Mouse (Mus musculus) midbrain, embryonic 14.5 days (tissue): ENCODE measurements around the gene Casd1. TPM values are rescaled to one million over a fixed set of nuclear protein-coding genes. Genes with fewer than 3 reads are reported as not detected.

Source experiments
- ATAC-seq: fragments of 200-750 bp; cut with Nextera tagmentation; 2 replicates; pipeline ENCODE4 v1.8.0; 2017; ENCODE audit warnings: moderate number of reproducible peaks, moderate library complexity; ENCODE audit not compliant: low FRiP score, low TSS enrichment
- DNase-seq: peaks from one replicate; pipeline ENCODE4 v3.0.0-alpha.2; 2015
- H3K27ac ChIP-seq: fragments of 300-500 bp; sonication (generic); replicated peaks from 2 replicates; pipeline ENCODE4 v1.5.1; 2014; ENCODE audit warnings: mild to moderate bottlenecking, low read depth, low read length, moderate library complexity
- H3K27me3 ChIP-seq: fragments of 300-500 bp; sonication (generic); 2 replicates; pipeline ENCODE4 v1.6.1; 2014; ENCODE audit warnings: low read length, control low read depth, mixed read lengths; ENCODE audit not compliant: control insufficient read depth, insufficient read depth
- H3K36me3 ChIP-seq: fragments of 300-500 bp; sonication (generic); 2 replicates; pipeline ENCODE4 v1.6.1; 2014; ENCODE audit warnings: low read length, control low read depth; ENCODE audit not compliant: control insufficient read depth, insufficient read depth
- H3K4me1 ChIP-seq: fragments of 300-500 bp; sonication (generic); 2 replicates; pipeline ENCODE4 v1.6.1; 2014; ENCODE audit warnings: mild to moderate bottlenecking, antibody characterized with exemption, low read length, control low read depth; ENCODE audit not compliant: control insufficient read depth, insufficient read depth
- H3K4me2 ChIP-seq: fragments of 300-500 bp; sonication (generic); 2 replicates; pipeline ENCODE4 v1.6.1; 2014; ENCODE audit warnings: mild to moderate bottlenecking, low read length, moderate library complexity
- H3K4me3 ChIP-seq: fragments of 300-500 bp; sonication (generic); replicated peaks from 2 replicates; pipeline ENCODE4 v1.5.1; 2014; ENCODE audit warnings: low read depth, low read length
- H3K9ac ChIP-seq: fragments of 300-500 bp; sonication (generic); replicated peaks from 2 replicates; pipeline ENCODE4 v1.6.1; 2014; ENCODE audit warnings: mild to moderate bottlenecking, low read length, moderate library complexity
- H3K9me3 ChIP-seq: fragments of 300-500 bp; sonication (generic); 2 replicates; pipeline ENCODE4 v1.6.1; 2016; ENCODE audit warnings: low read length, control low read depth, mixed read lengths; ENCODE audit not compliant: control insufficient read depth
- WGBS: fragments of 180-500 bp; shearing (Covaris S2); extraction: QIAGEN DNeasy Blood & Tissue Kit; methylation state at CpG from one replicate; pipeline ENCODE4 v1.1.7; 2014; 5-methylcytosine and 5-hydroxymethylcytosine counted together
- polyA plus RNA-seq: library from polyadenylated mRNA; unstranded; fragments of >200 nt; fragmentation: Nextera tagmentation; extraction: Ambion mirVana; gene quantifications from 2 replicates; pipeline ENCODE4 v1.2.1, GENCODE M21; 2014

Gene Casd1
- polyA plus RNA-seq, 1 experiment from 2014 or later = 61.9 TPM

DNA sequence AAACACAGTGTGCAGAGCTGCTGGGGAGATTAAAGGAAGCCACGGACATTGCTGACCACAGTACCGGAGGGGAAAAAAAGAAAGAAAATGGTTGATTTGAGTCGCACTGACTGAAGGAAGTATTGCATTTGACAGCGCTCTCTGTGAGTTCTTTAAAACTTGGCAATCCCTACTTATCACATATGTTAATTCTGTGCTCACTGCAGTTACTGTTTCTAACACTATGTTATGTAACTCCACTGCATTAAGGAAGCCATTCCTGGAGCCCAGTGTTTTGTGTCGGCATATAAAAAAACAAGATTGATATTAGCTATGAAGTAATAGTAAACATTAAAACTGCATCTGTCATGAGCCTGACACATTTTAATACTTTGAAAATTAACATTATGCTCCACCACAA lies 22.9 kb upstream of the Casd1 start:
- no peak overlapping the region for H3K4me3 ChIP-seq
- no peaks in the 10 kb centered on the region for H3K9me3 ChIP-seq
- DNase-seq = no peak
- no peak overlapping the region for H3K9ac ChIP-seq
- H3K4me2 ChIP-seq = no peak overlapping the region
- H3K4me1 ChIP-seq = no peaks in the 10 kb centered on the region
- H3K27me3 ChIP-seq = no peaks in the 10 kb centered on the region
- 76% methylated on average over 5 of the region's 5 CpGs for WGBS
- H3K36me3 ChIP-seq = no peaks in the 10 kb centered on the region
- no peak for ATAC-seq
- no peak overlapping the region for H3K27ac ChIP-seq

DNA sequence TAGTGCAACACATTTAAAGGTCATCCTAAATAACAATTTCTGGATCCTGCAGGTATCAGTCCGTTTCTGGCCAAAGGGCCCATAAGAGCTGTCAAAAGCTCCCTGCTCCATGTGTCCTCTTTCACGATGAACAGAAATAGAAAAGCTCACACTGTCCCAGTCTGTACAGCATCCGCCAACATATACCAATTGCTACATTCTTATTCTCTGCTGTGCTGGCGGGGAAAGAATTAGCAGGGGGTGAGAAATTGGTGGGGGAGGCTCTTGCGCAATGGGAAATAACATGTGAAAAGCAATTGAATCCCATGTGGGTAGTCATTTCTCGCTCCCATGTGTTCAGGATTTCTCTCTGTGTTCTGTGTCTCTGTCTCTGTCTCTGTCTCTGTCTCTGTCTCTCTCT lies 22.3 kb upstream of the Casd1 start:
- ATAC-seq = no peak
- no peak overlapping the region for H3K4me2 ChIP-seq
- WGBS = 92% methylated on average over 6 of the region's 6 CpGs

DNA sequence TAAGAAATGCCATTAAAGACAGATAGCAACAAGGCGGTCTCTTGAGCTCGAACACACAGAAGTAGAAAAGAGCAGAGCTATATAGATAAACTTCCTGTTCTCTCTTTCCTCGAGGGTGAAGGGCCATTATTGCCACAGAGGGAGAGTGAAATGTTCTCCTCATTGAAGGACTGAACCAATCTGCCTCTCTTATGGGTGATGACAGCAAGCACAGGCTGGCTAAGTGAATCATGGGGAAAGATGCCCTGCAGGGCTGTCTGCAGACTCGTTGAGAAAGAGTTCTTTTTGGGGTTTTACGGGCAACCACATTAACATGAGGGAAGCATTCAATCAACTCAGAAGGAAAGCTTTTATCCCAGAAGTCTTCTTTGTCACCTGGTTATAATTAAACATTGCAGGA lies 21.0 kb upstream of the Casd1 start:
- Histone ChIP-seq H3K4me3 (no peak overlapping the region), H3K9ac (no peak overlapping the region), H3K36me3 (no peaks in the 10 kb centered on the region), H3K9me3 (no peaks in the 10 kb centered on the region), H3K4me1 (no peaks in the 10 kb centered on the region), H3K27ac (no peak overlapping the region), H3K27me3 (no peaks in the 10 kb centered on the region), H3K4me2 (no peak overlapping the region)
- DNase-seq = no peak
- no peak for ATAC-seq
- 75% methylated on average over 5 of the region's 5 CpGs for WGBS

More for the DNA sequence above, 22.3 kb upstream of the Casd1 start:
- Histone ChIP-seq H3K9ac (no peak overlapping the region), H3K4me1 (no peaks in the 10 kb centered on the region), H3K9me3 (no peaks in the 10 kb centered on the region), H3K27ac (no peak overlapping the region), H3K27me3 (no peaks in the 10 kb centered on the region), H3K36me3 (no peaks in the 10 kb centered on the region), H3K4me3 (no peak overlapping the region)
- DNase-seq = no peak

DNA sequence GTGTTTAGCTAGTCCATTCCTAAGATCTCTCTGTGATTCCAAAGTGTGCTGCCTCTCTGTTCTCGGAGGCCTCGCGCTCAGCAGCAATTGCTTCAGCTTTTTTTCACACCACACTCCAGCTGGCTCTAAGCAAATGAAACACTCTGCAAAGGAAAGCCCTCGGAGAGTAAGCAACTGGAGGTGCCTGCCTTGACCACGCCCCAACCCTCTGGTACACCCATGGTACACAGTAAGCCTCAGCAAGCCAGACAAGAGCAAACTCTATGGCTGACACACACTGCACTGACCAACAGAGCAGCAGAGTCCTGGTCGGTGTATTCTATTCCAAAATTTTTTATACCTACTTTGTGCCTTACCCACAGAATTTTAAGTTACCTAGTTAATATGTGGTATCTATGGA lies 17.2 kb upstream of the Casd1 start:
- Histone ChIP-seq H3K4me1 (no peaks in the 10 kb centered on the region), H3K27ac (no peak overlapping the region), H3K9ac (no peak overlapping the region), H3K36me3 (no peaks in the 10 kb centered on the region), H3K27me3 (no peaks in the 10 kb centered on the region), H3K4me3 (no peak overlapping the region), H3K9me3 (no peaks in the 10 kb centered on the region), H3K4me2 (no peak overlapping the region)
- ATAC-seq = no peak
- DNase-seq = no peak
- WGBS = 33% methylated on average over 6 of the region's 6 CpGs

DNA sequence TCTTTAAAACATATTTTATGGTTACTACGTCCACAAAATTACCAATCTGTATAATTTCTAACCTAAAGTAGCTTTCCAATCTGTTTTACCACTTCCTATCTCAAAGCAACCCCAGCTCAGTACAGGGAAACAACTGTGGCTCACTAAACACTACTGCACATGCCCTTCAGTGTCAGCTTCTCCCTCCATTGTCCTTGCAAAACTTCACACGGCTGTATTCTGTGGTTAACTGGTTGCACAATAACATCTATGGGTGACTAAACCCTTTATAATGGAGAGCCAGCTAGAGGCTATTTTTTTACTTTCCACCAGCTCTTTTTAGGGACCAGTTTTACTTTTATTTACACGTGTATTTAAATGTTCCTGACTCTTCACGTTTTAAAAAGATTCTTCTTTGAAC lies 12.7 kb upstream of the Casd1 start:
- DNase-seq = no peak
- Histone ChIP-seq H3K27ac (no peak overlapping the region), H3K4me2 (no peak overlapping the region), H3K9ac (no peak overlapping the region), H3K9me3 (no peaks in the 10 kb centered on the region), H3K36me3 (no peaks in the 10 kb centered on the region), H3K4me1 (no peaks in the 10 kb centered on the region), H3K27me3 (no peaks in the 10 kb centered on the region), H3K4me3 (no peak overlapping the region)
- 76% methylated on average over 4 of the region's 4 CpGs for WGBS
- no peak for ATAC-seq

DNA sequence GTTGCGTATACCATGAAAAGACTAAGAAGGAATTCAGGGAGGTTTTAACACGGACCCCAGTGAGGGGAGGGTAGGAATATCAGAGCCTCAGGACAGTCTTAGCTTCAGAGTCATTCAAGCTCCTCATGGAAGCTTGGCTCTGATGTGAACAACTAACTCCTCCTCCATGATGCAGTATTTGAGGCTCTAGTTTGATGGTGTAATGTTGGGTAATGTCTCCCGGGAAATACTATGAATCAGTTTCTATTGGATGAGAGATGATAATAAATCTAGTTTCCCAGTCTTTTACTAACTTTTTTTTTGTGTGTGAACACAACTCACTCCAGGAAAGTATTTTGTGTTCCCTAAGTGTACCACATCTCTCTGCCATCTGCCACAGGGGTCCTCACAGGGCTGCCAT lies 11.9 kb upstream of the Casd1 start:
- no peaks in the 10 kb centered on the region for H3K27me3 ChIP-seq
- DNase-seq (no peak), ATAC-seq (no peak)
- no peak overlapping the region for H3K4me3 ChIP-seq
- no peaks in the 10 kb centered on the region for H3K36me3 ChIP-seq
- no peaks in the 10 kb centered on the region for H3K4me1 ChIP-seq
- no peaks in the 10 kb centered on the region for H3K9me3 ChIP-seq
- H3K27ac ChIP-seq = no peak overlapping the region
- H3K9ac ChIP-seq = no peak overlapping the region
- H3K4me2 ChIP-seq = no peak overlapping the region
- WGBS = 93% methylated on average over 3 of the region's 3 CpGs

DNA sequence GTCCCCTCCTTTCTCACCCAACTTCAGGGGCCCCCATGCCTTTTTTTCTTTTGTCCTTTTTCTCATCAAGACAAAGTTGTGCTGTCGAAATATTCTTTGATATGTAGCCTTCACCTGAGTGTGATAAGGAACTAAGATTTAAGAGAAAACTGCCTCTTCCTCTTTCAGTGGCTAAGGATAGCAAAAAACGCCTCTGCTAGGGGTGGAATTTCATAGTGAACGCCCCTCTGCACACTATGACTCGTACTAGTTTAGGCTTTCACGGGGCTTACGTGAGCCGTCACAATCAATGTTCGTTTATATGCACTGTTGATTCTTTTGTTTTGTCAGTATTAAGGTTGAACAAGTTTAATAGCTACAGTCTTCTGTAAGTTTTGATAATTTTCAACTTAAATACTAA lies 10.6 kb upstream of the Casd1 start:
- Histone ChIP-seq H3K27me3 (no peaks in the 10 kb centered on the region), H3K4me1 (no peaks in the 10 kb centered on the region), H3K36me3 (no peaks in the 10 kb centered on the region), H3K9me3 (no peaks in the 10 kb centered on the region), H3K27ac (no peak overlapping the region), H3K4me2 (no peak overlapping the region), H3K4me3 (no peak overlapping the region), H3K9ac (no peak overlapping the region)
- WGBS = 74% methylated on average over 8 of the region's 8 CpGs
- DNase-seq (no peak), ATAC-seq (no peak)

DNA sequence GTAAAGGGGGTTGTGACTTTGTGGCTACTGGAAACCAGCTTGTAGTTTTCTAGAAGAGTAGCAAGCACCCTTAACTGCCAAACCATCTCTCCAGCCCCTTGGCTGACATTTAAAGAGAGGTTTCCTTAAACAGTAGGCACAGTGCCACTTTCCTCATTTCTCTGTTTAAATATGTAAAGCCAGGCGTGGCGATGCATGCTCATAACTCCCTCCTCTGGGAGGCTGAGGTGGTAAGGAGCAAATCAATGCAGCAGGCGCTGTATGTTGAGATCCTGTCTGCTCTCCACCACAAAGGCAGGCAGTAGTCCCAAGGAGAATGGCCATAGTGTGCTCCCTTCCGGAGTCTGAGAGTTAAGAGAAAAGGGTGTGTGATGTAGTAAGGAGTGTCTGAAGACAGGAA lies 2.9 kb upstream of the Casd1 start:
- no peak overlapping the region for H3K9ac ChIP-seq

DNA sequence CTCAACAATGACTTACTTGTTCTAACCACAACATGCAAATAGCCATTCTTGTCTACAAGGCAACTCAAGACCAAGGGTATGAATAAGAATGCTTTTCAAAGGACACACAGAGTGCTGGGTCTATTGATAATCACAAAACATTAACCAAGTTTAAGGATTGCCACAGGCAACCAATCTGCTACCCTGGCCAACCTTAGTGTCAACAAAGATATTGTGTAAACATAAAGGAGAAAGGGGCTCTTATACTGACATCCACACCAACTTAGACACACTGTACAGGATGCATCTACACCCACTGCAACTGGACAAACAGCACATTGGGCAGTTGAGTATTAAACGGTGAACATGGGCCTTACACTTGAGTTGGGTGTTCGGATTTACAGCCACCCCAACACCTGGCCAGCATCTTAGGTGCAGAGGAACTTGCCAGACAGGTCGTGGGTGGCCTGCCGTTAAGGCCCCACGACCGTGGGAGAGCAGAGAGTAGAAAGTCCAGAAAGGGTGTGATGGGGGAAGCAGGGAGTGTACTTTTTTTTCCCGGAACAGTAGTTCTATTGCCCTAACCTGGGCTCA lies 468 bp upstream of the Casd1 start:
- 42% methylated on average over 7 of the region's 7 CpGs for WGBS
- Histone ChIP-seq H3K27ac (peak overlapping the region; percentile 97), H3K9me3 (no peaks in the 10 kb centered on the region), H3K27me3 (no peaks in the 10 kb centered on the region), H3K36me3 (no peaks in the 10 kb centered on the region), H3K9ac (peak overlapping the region; percentile 97), H3K4me1 (peaks cover 18% of the 10 kb centered on the region), H3K4me3 (peak overlapping the region; percentile 71), H3K4me2 (peak overlapping the region; percentile 87)
- ATAC-seq (no peak), DNase-seq (peak; percentile 14)

More for the DNA sequence above, 2.9 kb upstream of the Casd1 start:
- WGBS = 46% methylated on average over 4 of the region's 4 CpGs
- no peak for ATAC-seq
- Histone ChIP-seq H3K27me3 (no peaks in the 10 kb centered on the region), H3K9me3 (no peaks in the 10 kb centered on the region), H3K4me3 (no peak overlapping the region), H3K27ac (no peak overlapping the region), H3K4me1 (peaks cover 13% of the 10 kb centered on the region), H3K4me2 (no peak overlapping the region), H3K36me3 (no peaks in the 10 kb centered on the region)
- peak; percentile 60 for DNase-seq
